Mouse (Mus musculus): ENCODE measurements around the gene Kirrel2.

DNA sequence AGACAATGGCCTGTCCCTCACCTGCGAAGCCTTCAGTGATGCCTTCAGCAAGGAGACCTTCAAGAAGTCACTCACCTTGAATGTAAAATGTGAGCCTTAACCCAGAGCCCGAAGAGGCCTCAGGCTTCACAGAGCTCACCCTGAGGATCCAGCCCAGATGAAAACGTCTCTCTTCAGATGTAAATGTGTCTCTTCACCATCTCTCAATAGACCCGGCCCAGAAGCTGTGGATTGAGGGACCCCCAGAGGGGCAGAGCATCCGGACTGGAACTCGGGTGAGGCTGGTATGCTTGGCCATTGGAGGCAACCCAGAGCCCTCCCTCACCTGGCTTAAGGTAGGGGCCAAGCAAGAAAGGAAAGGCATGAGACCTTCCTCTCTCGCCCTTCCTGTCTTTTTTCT, 6.1 kb upstream of the Kirrel2 start:
- TF ChIP-seq POLR2A (IDR thresholded peaks at IDR 0.05; ENCODE audit: insufficient read length, low read depth) (no peak), POLR2AphosphoS2 (IDR thresholded peaks at IDR 0.05; ENCODE audit: insufficient read length, low read depth) (no peak)

Data from myocyte (in vitro differentiated cells).